Mouse (Mus musculus): ENCODE data around the gene Fam133b.

DNA sequence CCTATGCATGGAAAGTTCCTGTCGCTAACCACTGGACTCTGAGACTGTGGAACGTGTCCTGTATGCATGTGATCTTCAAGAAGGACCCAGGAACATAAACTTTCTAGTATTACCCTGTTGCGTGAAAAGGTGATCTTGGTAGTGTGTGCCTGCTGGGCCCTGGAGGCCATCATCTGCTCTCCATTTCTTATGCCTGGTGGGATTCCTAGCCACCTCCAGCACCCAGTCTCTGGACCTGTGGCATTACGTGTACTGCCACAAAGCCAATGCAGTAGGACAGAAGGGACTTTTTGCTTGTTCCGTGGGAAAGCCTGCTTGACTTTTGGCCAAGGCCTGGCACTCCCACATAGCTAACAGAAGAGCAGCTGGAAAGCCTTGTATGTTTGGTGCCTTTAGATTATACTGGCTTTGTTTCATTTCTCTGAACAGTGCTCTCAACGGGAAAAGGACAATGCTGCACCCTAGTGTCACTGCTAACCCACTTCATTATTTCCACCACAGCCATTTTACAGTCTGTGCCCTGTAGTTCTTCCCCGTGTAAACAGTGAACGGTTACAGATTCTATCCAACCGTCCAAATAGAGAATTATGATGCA lies 27.1 kb upstream of the Fam133b start:
- TF ChIP-seq POLR2AphosphoS2 (IDR thresholded peaks at IDR 0.05; ENCODE audit: insufficient read length, low read depth) (no peak), POLR2A (IDR thresholded peaks at IDR 0.05; ENCODE audit: insufficient read length, low read depth) (no peak), TCF12 (IDR thresholded peaks at IDR 0.05; ENCODE audit: insufficient read depth, poor library complexity, severe bottlenecking) (no peak)

Measured in myocyte (in vitro differentiated cells).